Mouse (Mus musculus): Measurements from ENCODE around the gene 4931400O07Rik. TPM values are rescaled to one million over a fixed set of nuclear protein-coding genes. Genes with fewer than 3 reads are reported as not detected.

Gene 4931400O07Rik
- total RNA-seq (2021) = not detected
- long read RNA-seq, experiment 1 = 0 reads
- long read RNA-seq, experiment 2 = 0 reads

DNA sequence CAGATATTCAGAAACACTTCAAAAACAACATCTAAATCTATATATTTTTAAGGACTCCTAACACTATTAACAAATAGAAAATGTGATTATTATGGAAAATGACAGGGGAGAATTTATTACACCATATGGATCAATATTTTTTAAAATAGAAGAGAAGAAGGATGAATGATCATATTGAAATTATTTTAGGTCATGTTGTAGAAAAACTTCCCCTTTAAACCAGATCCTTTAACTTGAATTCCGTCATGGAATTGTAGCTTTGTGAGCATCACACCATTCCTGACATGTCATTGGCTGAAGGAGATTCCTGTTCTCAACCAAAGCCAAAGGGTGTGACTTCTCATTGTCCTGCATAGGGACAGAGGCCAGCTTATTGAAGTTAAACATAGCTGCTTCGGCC is at the start of gene 4931400O07Rik:
Gene 4931400O07Rik, plus strand, starts transcription at position 301 of the 400 bp plus-strand sequence.
- no peak for DNase-seq

Other genes with a start within 250 kb of the 4931400O07Rik start
- gene 4933402E13Rik, start 184.5 kb upstream of the 4931400O07Rik start, total RNA-seq (2021) = not detected